ENCODE assay signal across 8 mouse cellular contexts in the genomic region with DNA sequence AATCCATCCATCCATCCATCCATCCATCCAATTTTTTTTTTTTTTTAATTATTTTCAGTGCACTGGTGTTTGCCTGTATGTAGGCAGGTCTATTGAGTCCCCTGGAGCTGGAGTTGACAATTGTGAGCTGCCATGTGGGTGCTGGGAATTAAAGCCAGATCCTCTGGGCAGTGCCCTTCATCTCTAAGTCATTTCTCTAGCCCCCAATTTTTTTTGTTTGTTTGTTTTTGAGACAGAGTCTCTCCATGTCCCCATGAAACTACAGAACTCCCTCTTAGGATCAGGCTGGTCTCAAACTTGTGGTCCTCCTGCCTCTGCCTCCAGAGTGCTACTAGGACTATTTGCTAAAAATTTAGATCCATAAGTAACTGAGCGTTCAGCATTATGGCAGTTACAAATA. TPM values are rescaled to one million over a fixed set of nuclear protein-coding genes. Genes with fewer than 3 reads are reported as not detected.
A peak's percentile ranks its signal among the peaks of the same experiment; 100 is the strongest.
DNase-seq lines count a peak whose midpoint lies in the region; ATAC-seq lines count a peak whose summit lies in the region.
"Had no signal": no experiment of that assay in that cellular context is flagged by ENCODE, and none has a peak within 500 bp of the region (broad histone marks: within the 10 kb centered on the region; RNA-seq: fewer than 3 reads in every experiment).

No protein-coding gene starts in this region.

- H3K9ac ChIP-seq in lung, embryonic 16.5 days (ENCODE audit: low read length), result peak overlapping the region; percentile 74; the same call in 1 of the 2 replicates
- peak overlapping the region; percentile 75 for H3K9ac ChIP-seq in liver, embryonic 13.5 days
- peak overlapping the region; percentile 84; the same call in 1 of the 2 replicates for H3K9ac ChIP-seq in stomach, embryonic 16.5 days (ENCODE audit: low read length)

- H3K4me1 ChIP-seq in lung, embryonic 16.5 days (replicated peaks; ENCODE audit: control insufficient read depth, insufficient read depth, low read length), result peaks cover 10% of the 10 kb centered on the region
- peaks cover 24% of the 10 kb centered on the region for H3K4me1 ChIP-seq in hindbrain, embryonic 10.5 days (replicated peaks)
- H3K4me1 ChIP-seq in liver, embryonic 13.5 days (replicated peaks), result peaks cover 31% of the 10 kb centered on the region
- peaks cover 7% of the 10 kb centered on the region for H3K4me1 ChIP-seq in stomach, embryonic 16.5 days (ENCODE audit: control insufficient read depth, insufficient read depth, low read length)

- no peaks in the 10 kb centered on the region for H3K36me3 ChIP-seq in lung, embryonic 16.5 days (ENCODE audit: control insufficient read depth, insufficient read depth, low read length)
- H3K36me3 ChIP-seq in hindbrain, embryonic 10.5 days, result no peaks in the 10 kb centered on the region
- H3K36me3 ChIP-seq in liver, embryonic 13.5 days, result no peaks in the 10 kb centered on the region
- H3K36me3 ChIP-seq in stomach, embryonic 16.5 days (ENCODE audit: control insufficient read depth, insufficient read depth, low read length), result no peaks in the 10 kb centered on the region

- no peak for ATAC-seq in lung, embryonic 16.5 days (ENCODE audit: low read depth)
- no peak for ATAC-seq in liver, embryonic 13.5 days (ENCODE audit: low read depth)
- ATAC-seq in stomach, embryonic 16.5 days (ENCODE audit: insufficient read depth, low FRiP score), result no peak
- ATAC-seq: Patski had no signal

- no peak overlapping the region; the same call in 1 of the 2 replicates for H3K27ac ChIP-seq in lung, embryonic 16.5 days (ENCODE audit: low read length)
- H3K27ac ChIP-seq in hindbrain, embryonic 10.5 days, result peak overlapping the region; percentile 88; the same call in 1 of the 2 replicates
- no peak overlapping the region for H3K27ac ChIP-seq in liver, embryonic 13.5 days
- no peak overlapping the region for H3K27ac ChIP-seq in stomach, embryonic 16.5 days (ENCODE audit: low read length)

- no peak for DNase-seq in lung, adult 18-20 months
- no peak for DNase-seq in hindbrain, embryonic 10.5 days (ENCODE audit: low spot score)
- no peak for DNase-seq in liver, embryonic 13.5 days
- DNase-seq in cerebellum, postnatal 10 days, result no peak
- DNase-seq in thymus, postnatal 10 days (ENCODE audit: low spot score in 2 of 2), result no peak

- H3K27me3 ChIP-seq in lung, embryonic 16.5 days (ENCODE audit: control insufficient read depth, insufficient read depth, low read depth, low read length), result no peaks in the 10 kb centered on the region
- H3K27me3 ChIP-seq in hindbrain, embryonic 10.5 days (ENCODE audit: insufficient read depth, poor library complexity, severe bottlenecking), result peaks cover 17% of the 10 kb centered on the region
- H3K27me3 ChIP-seq in liver, embryonic 13.5 days, result no peaks in the 10 kb centered on the region
- no peaks in the 10 kb centered on the region for H3K27me3 ChIP-seq in stomach, embryonic 16.5 days (ENCODE audit: control insufficient read depth, insufficient read depth, low read length)
- H3K27me3 ChIP-seq: Patski had no signal

- H3K4me3 ChIP-seq in lung, embryonic 16.5 days (ENCODE audit: low read length), result no peak overlapping the region
- peak overlapping the region; percentile 53 for H3K4me3 ChIP-seq in hindbrain, embryonic 10.5 days
- peak overlapping the region; percentile 55; the same call in 1 of the 2 replicates for H3K4me3 ChIP-seq in liver, embryonic 13.5 days (replicated peaks)
- no peak overlapping the region; the same call in 1 of the 2 replicates for H3K4me3 ChIP-seq in stomach, embryonic 16.5 days (replicated peaks; ENCODE audit: low read length)

- no peaks in the 10 kb centered on the region for H3K9me3 ChIP-seq in lung, embryonic 16.5 days (ENCODE audit: control insufficient read depth, low read length)
- H3K9me3 ChIP-seq in hindbrain, embryonic 10.5 days, result no peaks in the 10 kb centered on the region
- H3K9me3 ChIP-seq in liver, embryonic 13.5 days (replicated peaks), result no peaks in the 10 kb centered on the region
- H3K9me3 ChIP-seq in stomach, embryonic 16.5 days (replicated peaks; ENCODE audit: control insufficient read depth, low read length), result no peaks in the 10 kb centered on the region

- H3K4me2 ChIP-seq in lung, embryonic 16.5 days (ENCODE audit: low read depth, low read length), result no peak overlapping the region
- H3K4me2 ChIP-seq in liver, embryonic 13.5 days, result peak overlapping the region; percentile 76
- peak overlapping the region; percentile 86 for H3K4me2 ChIP-seq in stomach, embryonic 16.5 days (ENCODE audit: low read depth, low read length)

- 97% methylated on average over 1 of the region's 1 CpGs for WGBS in lung, embryonic 16.5 days
- WGBS in hindbrain, embryonic 10.5 days, result 96% methylated on average over 1 of the region's 1 CpGs
- 91% methylated on average over 1 of the region's 1 CpGs for WGBS in liver, embryonic 13.5 days (ENCODE audit: insufficient replicate concordance)
- 89% methylated on average over 1 of the region's 1 CpGs for WGBS in stomach, embryonic 16.5 days

RNA-seq across cellular contexts. Expression of a gene that starts 4.9 kb away (rescaled TPM):
- 474 and 483 TPM in 2 replicates for polyA plus RNA-seq in lung, embryonic 16.5 days (2015; fragmentation: Nextera tagmentation; extraction: Ambion mirVana)
- polyA plus RNA-seq in hindbrain, embryonic 10.5 days (2016; fragmentation: Nextera tagmentation; extraction: Ambion mirVana), result 502 and 622 TPM in 2 replicates
- polyA plus RNA-seq in liver, embryonic 13.5 days (2015; fragmentation: Nextera tagmentation; extraction: Ambion mirVana), result 124 and 144 TPM in 2 replicates
- polyA plus RNA-seq in stomach, embryonic 16.5 days (2015; fragmentation: Nextera tagmentation; extraction: Ambion mirVana), result 346 and 352 TPM in 2 replicates

RNA-seq across cellular contexts. Expression of a gene that starts 17.6 kb away (rescaled TPM):
- 0.43 and 0.45 TPM in 2 replicates for polyA plus RNA-seq in lung, embryonic 16.5 days (2015; fragmentation: Nextera tagmentation; extraction: Ambion mirVana)
- polyA plus RNA-seq in hindbrain, embryonic 10.5 days (2016; fragmentation: Nextera tagmentation; extraction: Ambion mirVana), result 0.24 TPM in 1 of 2 replicates, not detected in the other
- polyA plus RNA-seq in liver, embryonic 13.5 days (2015; fragmentation: Nextera tagmentation; extraction: Ambion mirVana), result not detected in 2 replicates
- 0.19 and 0.46 TPM in 2 replicates for polyA plus RNA-seq in stomach, embryonic 16.5 days (2015; fragmentation: Nextera tagmentation; extraction: Ambion mirVana)
- polyA plus RNA-seq: Patski had no signal

RNA-seq across cellular contexts. Expression of a gene that starts 46.4 kb away (rescaled TPM):
- polyA plus RNA-seq in lung, embryonic 16.5 days (2015; fragmentation: Nextera tagmentation; extraction: Ambion mirVana), result 329 and 349 TPM in 2 replicates
- polyA plus RNA-seq in hindbrain, embryonic 10.5 days (2016; fragmentation: Nextera tagmentation; extraction: Ambion mirVana), result 242 and 331 TPM in 2 replicates
- 213 and 261 TPM in 2 replicates for polyA plus RNA-seq in liver, embryonic 13.5 days (2015; fragmentation: Nextera tagmentation; extraction: Ambion mirVana)
- 341 and 342 TPM in 2 replicates for polyA plus RNA-seq in stomach, embryonic 16.5 days (2015; fragmentation: Nextera tagmentation; extraction: Ambion mirVana)

RNA-seq across cellular contexts. Expression of a gene that starts 59.0 kb away (rescaled TPM):
- polyA plus RNA-seq in lung, embryonic 16.5 days (2015; fragmentation: Nextera tagmentation; extraction: Ambion mirVana), result 23.6 and 26.6 TPM in 2 replicates
- polyA plus RNA-seq in hindbrain, embryonic 10.5 days (2016; fragmentation: Nextera tagmentation; extraction: Ambion mirVana), result 20.9 and 22.5 TPM in 2 replicates
- polyA plus RNA-seq in liver, embryonic 13.5 days (2015; fragmentation: Nextera tagmentation; extraction: Ambion mirVana), result 8.2 and 9.8 TPM in 2 replicates
- 19.5 and 20.2 TPM in 2 replicates for polyA plus RNA-seq in stomach, embryonic 16.5 days (2015; fragmentation: Nextera tagmentation; extraction: Ambion mirVana)

Comparison
In these comparisons a context has a peak if more than half of its experiments do, and no peak if none do; other contexts are left out.
1. H3K4me3 ChIP-seq: peak in hindbrain, embryonic 10.5 days (single experiment) and liver, embryonic 13.5 days (single experiment); none in lung, embryonic 16.5 days (single experiment) and stomach, embryonic 16.5 days (single experiment).
2. Peak in every context shown above with its lines, with median percentiles within 50 percentile points of each other: H3K9ac ChIP-seq.